Mouse (Mus musculus) thymus, postnatal 25 days (tissue): ENCODE measurements at regions not wholly inside any gene's neighbourhood (a gene's known extent, or its start where the extent isn't known, plus 50 kb on each side); places are given as distances from the start of the nearest gene placed in this dataset.
"Not testable (repeated sequence)": the region's sequence is repeated elsewhere in the genome, so short reads cannot be mapped to it uniquely, and the experiment has no call there.

Experiments used
- DNase-seq: peaks from one replicate; pipeline ENCODE4 v3.0.0; 2022

GRCm38 (mm10) chr6:140816359-140816758 lies 87.3 kb downstream of the Gm11077 start:
- DNase-seq = no peak

GRCm38 (mm10) chr6:140816831-140817230 lies 87.7 kb downstream of the Gm11077 start:
- no peak for DNase-seq

- DNase-seq = peak; percentile 18
These were observed 90.4 kb downstream of the Gm11077 start for GRCm38 (mm10) chr6:140819451-140819878.

GRCm38 (mm10) chr6:140826522-140826921 lies 97.4 kb downstream of the Gm11077 start:
- no peak for DNase-seq

- no peak for DNase-seq
These were observed 98.6 kb downstream of the Gm11077 start for GRCm38 (mm10) chr6:140827651-140828050.

GRCm38 (mm10) chr6:140843292-140843991 lies 114.4 kb downstream of the Gm11077 start:
- DNase-seq = no peak

GRCm38 (mm10) chr6:140847165-140847564 lies 118.1 kb downstream of the Gm11077 start:
- no peak for DNase-seq

GRCm38 (mm10) chr6:140852420-140852819 lies 123.3 kb downstream of the Gm11077 start:
- no peak for DNase-seq

- peak; percentile 47 for DNase-seq
These were observed 124.4 kb downstream of the Gm11077 start for GRCm38 (mm10) chr6:140853508-140853907.

GRCm38 (mm10) chr6:140854691-140855090 lies 125.6 kb downstream of the Gm11077 start:
- no peak for DNase-seq

- DNase-seq = no peak
These were observed 127.5 kb downstream of the Gm11077 start for GRCm38 (mm10) chr6:140856468-140857117.

- no peak for DNase-seq
These were observed 128.1 kb downstream of the Gm11077 start for GRCm38 (mm10) chr6:140857118-140857746.

GRCm38 (mm10) chr6:140869523-140869922 lies 140.4 kb downstream of the Gm11077 start:
- DNase-seq = not testable (repeated sequence)

GRCm38 (mm10) chr6:140874831-140875230 lies 145.7 kb downstream of the Gm11077 start:
- no peak for DNase-seq

- DNase-seq = no peak
These were observed 154.6 kb downstream of the Gm11077 start for GRCm38 (mm10) chr6:140883651-140884050.

GRCm38 (mm10) chr6:140888610-140889009 lies 159.5 kb downstream of the Gm11077 start:
- no peak for DNase-seq

- DNase-seq = no peak
These were observed 161.0 kb downstream of the Gm11077 start for GRCm38 (mm10) chr6:140890060-140890459.

GRCm38 (mm10) chr6:140890591-140890990 lies 161.5 kb downstream of the Gm11077 start:
- no peak for DNase-seq

- no peak for DNase-seq
These were observed 165.4 kb downstream of the Gm11077 start for GRCm38 (mm10) chr6:140894467-140894866.

GRCm38 (mm10) chr6:140895441-140895840 lies 166.4 kb downstream of the Gm11077 start:
- DNase-seq = no peak

GRCm38 (mm10) chr6:140897111-140897510 lies 168.0 kb downstream of the Gm11077 start:
- DNase-seq = no peak

GRCm38 (mm10) chr6:140924319-140924981 lies 195.4 kb downstream of the Gm11077 start:
- peak; percentile 3 for DNase-seq

- DNase-seq = no peak
These were observed 198.5 kb downstream of the Gm11077 start for GRCm38 (mm10) chr6:140927616-140928015.
